Mouse (Mus musculus): ENCODE measurements around the gene Rcbtb1.

DNA sequence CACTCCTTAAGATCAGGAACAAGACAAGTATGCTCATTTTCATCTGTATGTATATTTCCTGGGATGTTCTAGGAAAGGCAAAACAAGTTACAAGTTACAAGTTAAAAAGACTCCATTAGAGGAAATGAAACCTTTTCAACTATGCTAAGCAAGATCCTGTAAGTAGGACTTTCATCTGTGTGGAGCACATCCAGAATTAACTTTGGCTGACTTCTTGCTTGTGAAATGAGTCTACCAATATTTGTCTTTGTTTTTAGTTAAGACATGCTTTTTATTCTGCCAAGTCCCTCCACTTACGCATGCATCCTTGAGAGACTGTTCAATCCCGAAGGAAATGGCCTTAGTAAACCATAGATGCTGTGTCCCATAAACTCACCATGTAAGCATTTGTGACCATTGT is 14.9 kb upstream of the Rcbtb1 start:
- TF ChIP-seq GATA1 (IDR thresholded peaks at IDR 0.05; ENCODE audit: borderline replicate concordance, low read length) (no peak), FLI1 (IDR thresholded peaks at IDR 0.05; ENCODE audit: low read length) (no peak)

Measured in megakaryocyte, embryonic 14.5 days (primary cell).